Mouse (Mus musculus) lung, adult 2 months (tissue): ENCODE results near the gene Slc41a3.

Source experiments
- CTCF ChIP-seq: fragments of 200-500 bp; IDR thresholded peaks from 2 replicates; pipeline ENCODE4 v1.5.1; 2011; ENCODE audit warnings: mild to moderate bottlenecking, low read length, control low read depth; ENCODE audit not compliant: insufficient read depth
- POLR2A ChIP-seq: fragments of 200-500 bp; IDR thresholded peaks from 2 replicates; pipeline ENCODE4 v1.6.1; 2011; ENCODE audit warnings: low read depth, mild to moderate bottlenecking, control low read depth, low read length, borderline replicate concordance; ENCODE audit errors: extremely low read depth

DNA sequence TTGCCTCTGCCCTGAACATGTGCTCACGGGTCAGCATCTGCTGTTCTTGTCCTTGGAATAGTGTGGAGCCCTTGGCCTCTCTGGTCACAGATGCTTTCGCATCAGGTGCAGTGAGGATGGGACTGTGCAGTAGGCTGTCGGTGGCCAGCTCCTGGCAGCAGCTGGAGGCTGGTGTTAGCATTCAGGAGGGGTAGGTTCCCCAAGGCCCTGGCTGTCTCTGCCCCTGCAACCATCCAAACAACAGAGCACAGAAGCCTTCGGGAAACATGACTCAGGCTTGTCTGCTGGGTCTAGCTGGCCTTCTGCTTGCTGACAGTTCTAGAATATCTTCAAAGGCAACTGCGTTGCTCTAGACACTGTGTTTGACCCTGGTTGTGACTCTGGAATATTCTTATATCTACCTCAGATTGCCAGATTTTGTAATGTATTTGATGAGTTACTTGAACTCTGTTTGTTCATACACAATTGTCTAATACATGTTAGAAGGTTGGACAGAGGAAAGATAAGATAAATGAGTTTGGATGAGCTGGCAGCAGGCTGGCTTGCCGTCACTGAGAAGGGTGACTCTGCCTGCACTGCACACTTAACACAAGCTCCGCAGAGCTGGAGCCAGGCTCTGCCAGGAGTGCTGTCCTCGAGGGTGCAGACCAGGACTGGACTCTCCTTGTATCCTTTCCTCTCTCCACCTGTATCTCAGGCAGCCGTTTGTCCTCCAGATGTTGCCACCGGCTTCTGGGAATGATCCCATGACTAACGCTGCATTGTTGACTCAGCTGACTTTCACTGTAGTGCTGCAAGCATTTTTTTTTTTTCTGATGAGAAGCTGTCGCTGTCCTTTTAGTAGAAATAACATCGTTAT is 38.9 kb upstream of the Slc41a3 start:
- no peak for TF ChIP-seq POLR2A
- TF ChIP-seq CTCF = no peak
